Mouse (Mus musculus): ENCODE measurements around the gene Gpr22. TPM values are rescaled to one million over a fixed set of nuclear protein-coding genes. Genes with fewer than 3 reads are reported as not detected.

Gene Gpr22
- polyA plus RNA-seq, 1 experiment from 2014 or later, result not detected

- H3K27ac ChIP-seq, result no peak overlapping the region
- H3K4me3 ChIP-seq (ENCODE audit: inconsistent target), result no peak overlapping the region
- 96% methylated on average over 6 of the region's 6 CpGs for WGBS (ENCODE audit: missing documents)
- H3K36me3 ChIP-seq (ENCODE audit: inconsistent target), result no peaks in the 10 kb centered on the region
- H3K79me2 ChIP-seq (ENCODE audit: inconsistent target), result no peaks in the 10 kb centered on the region
These were observed 4.1 kb downstream of the Gpr22 start for GRCm38 (mm10) chr12:31709665-31710064.

- Histone ChIP-seq H3K4me3 (ENCODE audit: inconsistent target) (no peak overlapping the region), H3K27ac (no peak overlapping the region), H3K79me2 (ENCODE audit: inconsistent target) (no peaks in the 10 kb centered on the region), H3K36me3 (ENCODE audit: inconsistent target) (no peaks in the 10 kb centered on the region)
- WGBS (ENCODE audit: missing documents), result 100% methylated on average over 1 of the region's 1 CpGs
These were observed 6.2 kb downstream of the Gpr22 start for GRCm38 (mm10) chr12:31707531-31707930.

- WGBS (ENCODE audit: missing documents), result 83% methylated on average over 2 of the region's 2 CpGs
- Histone ChIP-seq H3K36me3 (ENCODE audit: inconsistent target) (no peaks in the 10 kb centered on the region), H3K79me2 (ENCODE audit: inconsistent target) (no peaks in the 10 kb centered on the region), H3K27ac (no peak overlapping the region), H3K4me3 (ENCODE audit: inconsistent target) (no peak overlapping the region)
These were observed 7.6 kb downstream of the Gpr22 start for GRCm38 (mm10) chr12:31706168-31706567.

- Histone ChIP-seq H3K27ac (no peak overlapping the region), H3K79me2 (ENCODE audit: inconsistent target) (no peaks in the 10 kb centered on the region), H3K4me3 (ENCODE audit: inconsistent target) (no peak overlapping the region), H3K36me3 (ENCODE audit: inconsistent target) (no peaks in the 10 kb centered on the region)
- 94% methylated on average over 6 of the region's 6 CpGs for WGBS (ENCODE audit: missing documents)
These were observed 9.8 kb downstream of the Gpr22 start for GRCm38 (mm10) chr12:31703904-31704303.

GRCm38 (mm10) chr12:31701411-31701810 lies 12.3 kb downstream of the Gpr22 start:
- Histone ChIP-seq H3K27ac (no peak overlapping the region), H3K79me2 (ENCODE audit: inconsistent target) (no peaks in the 10 kb centered on the region), H3K36me3 (ENCODE audit: inconsistent target) (no peaks in the 10 kb centered on the region), H3K4me3 (ENCODE audit: inconsistent target) (no peak overlapping the region)
- 95% methylated on average over 5 of the region's 5 CpGs for WGBS (ENCODE audit: missing documents)

GRCm38 (mm10) chr12:31700623-31701347 lies 13.0 kb downstream of the Gpr22 start:
- no peak overlapping the region for H3K27ac ChIP-seq
- H3K36me3 ChIP-seq (ENCODE audit: inconsistent target), result no peaks in the 10 kb centered on the region
- H3K4me3 ChIP-seq (ENCODE audit: inconsistent target), result no peak overlapping the region
- 95% methylated on average over 5 of the region's 5 CpGs for WGBS (ENCODE audit: missing documents)
- H3K79me2 ChIP-seq (ENCODE audit: inconsistent target), result no peaks in the 10 kb centered on the region

GRCm38 (mm10) chr12:31693278-31693677 lies 20.5 kb downstream of the Gpr22 start:
- WGBS (ENCODE audit: missing documents), result 100% methylated on average over 1 of the region's 1 CpGs
- Histone ChIP-seq H3K79me2 (ENCODE audit: inconsistent target) (no peaks in the 10 kb centered on the region), H3K27ac (no peak overlapping the region), H3K36me3 (ENCODE audit: inconsistent target) (no peaks in the 10 kb centered on the region), H3K4me3 (ENCODE audit: inconsistent target) (no peak overlapping the region)

- WGBS (ENCODE audit: missing documents), result 80% methylated on average over 3 of the region's 3 CpGs
- Histone ChIP-seq H3K27ac (no peak overlapping the region), H3K36me3 (ENCODE audit: inconsistent target) (0 out of 2 replicates have a peak, but pooled peaks cover 4% of the 10 kb centered on the region)
These were observed 27.1 kb downstream of the Gpr22 start for GRCm38 (mm10) chr12:31686679-31687078.

GRCm38 (mm10) chr12:31667187-31667586 lies 46.6 kb downstream of the Gpr22 start:
- H3K79me2 ChIP-seq (ENCODE audit: inconsistent target), result no peaks in the 10 kb centered on the region
- WGBS (ENCODE audit: missing documents), result 88% methylated on average over 3 of the region's 3 CpGs
- H3K36me3 ChIP-seq (ENCODE audit: inconsistent target), result peaks cover 18% of the 10 kb centered on the region

More at GRCm38 (mm10) chr12:31686679-31687078, 27.1 kb downstream of the Gpr22 start:
- Histone ChIP-seq H3K79me2 (ENCODE audit: inconsistent target) (no peaks in the 10 kb centered on the region), H3K4me3 (ENCODE audit: inconsistent target) (no peak overlapping the region)

GRCm38 (mm10) chr12:31665999-31666398 lies 47.7 kb downstream of the Gpr22 start:
- Histone ChIP-seq H3K27ac (no peak overlapping the region), H3K36me3 (ENCODE audit: inconsistent target) (peaks cover 16% of the 10 kb centered on the region), H3K4me3 (ENCODE audit: inconsistent target) (no peak overlapping the region), H3K79me2 (ENCODE audit: inconsistent target) (no peaks in the 10 kb centered on the region)
- 89% methylated on average over 6 of the region's 6 CpGs for WGBS (ENCODE audit: missing documents)

More at GRCm38 (mm10) chr12:31667187-31667586, 46.6 kb downstream of the Gpr22 start:
- Histone ChIP-seq H3K27ac (no peak overlapping the region), H3K4me3 (ENCODE audit: inconsistent target) (no peak overlapping the region)

Other genes starting within 250 kb of the Gpr22 start
- gene Cbll1, start 214.3 kb downstream of the Gpr22 start, polyA plus RNA-seq (2018), result 10.6 to 23.4 TPM (median 11.5 TPM) in 3 replicates
- not detected in 3 replicates for gene Slc26a4, start 154.0 kb downstream of the Gpr22 start, polyA plus RNA-seq (2018)
- 38.4 to 85.4 TPM (median 50.6 TPM) in 3 replicates for gene Bcap29, start 79.3 kb downstream of the Gpr22 start, polyA plus RNA-seq (2018)
- gene Dus4l, start 59.1 kb downstream of the Gpr22 start, polyA plus RNA-seq (2018), result 1.2 to 5.9 TPM (median 2.4 TPM) in 3 replicates
- gene Cog5, start 59.1 kb downstream of the Gpr22 start, polyA plus RNA-seq (2018), result 23.2 to 30.6 TPM (median 27.4 TPM) in 3 replicates
- 37.4 to 85.3 TPM (median 72.2 TPM) in 3 replicates for gene Hbp1, start 236.6 kb upstream of the Gpr22 start, polyA plus RNA-seq (2018)